Mouse (Mus musculus): ENCODE results near the gene C87436. TPM values are rescaled to one million over a fixed set of nuclear protein-coding genes. Genes with fewer than 3 reads are reported as not detected.

C87436 gene
- polyA plus RNA-seq, 1 experiment from 2014 or later: 22.4 TPM

GRCm38 (mm10) chr6:86400972-86401371 is 37.2 kb upstream of the C87436 start:
- Histone ChIP-seq H3K9me3 (no peaks in the 10 kb centered on the region), H3K36me3 (no peaks in the 10 kb centered on the region), H3K27me3 (peaks cover 9% of the 10 kb centered on the region; the same call in 1 of the 2 replicates), H3K4me2 (peak overlapping the region; percentile 32), H3K4me3 (0 out of 2 replicates have a peak overlapping the region, but pooled peaks have one; percentile 2), H3K27ac (replicated peaks) (no peak overlapping the region), H3K4me1 (replicated peaks) (peaks cover 16% of the 10 kb centered on the region), H3K9ac (0 out of 2 replicates have a peak overlapping the region, but pooled peaks have one; percentile 0)
- no peak for ATAC-seq (ENCODE audit: low read depth)
- WGBS: 8% methylated on average over 9 of the region's 9 CpGs

- H3K36me3 ChIP-seq: no peaks in the 10 kb centered on the region
- H3K4me2 ChIP-seq: peak overlapping the region; percentile 55
- peaks cover 9% of the 10 kb centered on the region; the same call in 1 of the 2 replicates for H3K27me3 ChIP-seq
- H3K27ac ChIP-seq (replicated peaks): no peak overlapping the region
- no peak for ATAC-seq (ENCODE audit: low read depth)
- peak overlapping the region; percentile 56; the same call in 1 of the 2 replicates for H3K9ac ChIP-seq
- H3K4me1 ChIP-seq (replicated peaks): peaks cover 24% of the 10 kb centered on the region
- no peaks in the 10 kb centered on the region for H3K9me3 ChIP-seq
- peak overlapping the region; percentile 87 for H3K4me3 ChIP-seq
- 40% methylated on average over 12 of the region's 12 CpGs for WGBS
These were observed 35.2 kb upstream of the C87436 start for GRCm38 (mm10) chr6:86402681-86403607.

- peak overlapping the region; percentile 100 for H3K27ac ChIP-seq (replicated peaks)
- ATAC-seq (ENCODE audit: low read depth): peak; percentile 70
- under 1% methylated on average over 15 of the region's 15 CpGs for WGBS
- peak overlapping the region; percentile 87 for H3K4me3 ChIP-seq
- no peaks in the 10 kb centered on the region for H3K36me3 ChIP-seq
- H3K4me1 ChIP-seq (replicated peaks): peaks cover 31% of the 10 kb centered on the region
- no peaks in the 10 kb centered on the region for H3K9me3 ChIP-seq
- H3K4me2 ChIP-seq: peak overlapping the region; percentile 55
- H3K27me3 ChIP-seq: peaks cover 5% of the 10 kb centered on the region; the same call in 1 of the 2 replicates
- peak overlapping the region; percentile 99 for H3K9ac ChIP-seq
These were observed 34.5 kb upstream of the C87436 start for GRCm38 (mm10) chr6:86403728-86404099.

- Histone ChIP-seq H3K9ac (peak within 1 kb of the TSS; percentile 99), H3K4me2 (peak within 1 kb of the TSS; percentile 83), H3K27me3 (no peaks in the 10 kb centered on the region), H3K4me3 (peak within 1 kb of the TSS; percentile 87), H3K27ac (replicated peaks) (peak within 1 kb of the TSS; percentile 100), H3K36me3 (no peaks in the 10 kb centered on the region), H3K4me1 (replicated peaks) (peaks cover 36% of the 10 kb centered on the region), H3K9me3 (no peaks in the 10 kb centered on the region)
- ATAC-seq (ENCODE audit: low read depth): peak; percentile 97
- WGBS: under 1% methylated on average over 62 of the region's 62 CpGs
These were observed 33.9 kb upstream of the C87436 start, which contains the start of gene Tia1 for GRCm38 (mm10) chr6:86404100-86404861. Tia1 (plus strand) TSS chr6:86404219.

GRCm38 (mm10) chr6:86404996-86405395 is 33.2 kb upstream of the C87436 start:
- Histone ChIP-seq H3K4me2 (peak overlapping the region; percentile 83), H3K9me3 (no peaks in the 10 kb centered on the region), H3K4me3 (peak overlapping the region; percentile 87), H3K36me3 (no peaks in the 10 kb centered on the region), H3K9ac (peak overlapping the region; percentile 99), H3K4me1 (replicated peaks) (peaks cover 43% of the 10 kb centered on the region), H3K27me3 (no peaks in the 10 kb centered on the region), H3K27ac (replicated peaks) (peak overlapping the region; percentile 100)
- ATAC-seq (ENCODE audit: low read depth): no peak
- under 1% methylated on average over 11 of the region's 11 CpGs for WGBS

- peak overlapping the region; percentile 83 for H3K4me2 ChIP-seq
- H3K4me3 ChIP-seq: peak overlapping the region; percentile 87
- H3K27me3 ChIP-seq: no peaks in the 10 kb centered on the region
- H3K4me1 ChIP-seq (replicated peaks): peaks cover 52% of the 10 kb centered on the region
- H3K9ac ChIP-seq: peak overlapping the region; percentile 64
- no peaks in the 10 kb centered on the region for H3K36me3 ChIP-seq
- H3K27ac ChIP-seq (replicated peaks): no peak overlapping the region
- no peaks in the 10 kb centered on the region for H3K9me3 ChIP-seq
- ATAC-seq (ENCODE audit: low read depth): no peak
These were observed 31.9 kb upstream of the C87436 start for GRCm38 (mm10) chr6:86406306-86406705.

GRCm38 (mm10) chr6:86418711-86419110 is 19.5 kb upstream of the C87436 start:
- Histone ChIP-seq H3K4me1 (replicated peaks) (no peaks in the 10 kb centered on the region), H3K27me3 (no peaks in the 10 kb centered on the region), H3K9ac (no peak overlapping the region), H3K4me3 (no peak overlapping the region), H3K4me2 (no peak overlapping the region), H3K9me3 (no peaks in the 10 kb centered on the region), H3K36me3 (peaks cover 87% of the 10 kb centered on the region), H3K27ac (replicated peaks) (no peak overlapping the region)
- 92% methylated on average over 6 of the region's 6 CpGs for WGBS
- no peak for ATAC-seq (ENCODE audit: low read depth)

GRCm38 (mm10) chr6:86419239-86419638 is 18.9 kb upstream of the C87436 start:
- H3K27ac ChIP-seq (replicated peaks): no peak overlapping the region
- peaks cover 85% of the 10 kb centered on the region for H3K36me3 ChIP-seq
- H3K4me3 ChIP-seq: no peak overlapping the region
- ATAC-seq (ENCODE audit: low read depth): no peak
- 93% methylated on average over 3 of the region's 3 CpGs for WGBS
- H3K4me2 ChIP-seq: no peak overlapping the region
- H3K27me3 ChIP-seq: no peaks in the 10 kb centered on the region
- no peak overlapping the region for H3K9ac ChIP-seq
- H3K9me3 ChIP-seq: no peaks in the 10 kb centered on the region
- H3K4me1 ChIP-seq (replicated peaks): no peaks in the 10 kb centered on the region

GRCm38 (mm10) chr6:86420491-86420890 is 17.7 kb upstream of the C87436 start:
- WGBS: 79% methylated on average over 6 of the region's 6 CpGs
- Histone ChIP-seq H3K4me3 (no peak overlapping the region), H3K27me3 (no peaks in the 10 kb centered on the region), H3K4me2 (no peak overlapping the region), H3K36me3 (peaks cover 86% of the 10 kb centered on the region), H3K9ac (no peak overlapping the region), H3K9me3 (no peaks in the 10 kb centered on the region), H3K4me1 (replicated peaks) (no peaks in the 10 kb centered on the region), H3K27ac (replicated peaks) (no peak overlapping the region)
- ATAC-seq (ENCODE audit: low read depth): no peak

GRCm38 (mm10) chr6:86426358-86426757 is 11.8 kb upstream of the C87436 start, which contains the start of gene Gm44790:
Gm44790 (plus strand) TSS chr6:86426658.
- H3K4me1 ChIP-seq (replicated peaks): no peaks in the 10 kb centered on the region
- no peak for ATAC-seq (ENCODE audit: low read depth)
- no peaks in the 10 kb centered on the region for H3K9me3 ChIP-seq
- 100% methylated on average over 1 of the region's 1 CpGs for WGBS
- no peak within 1 kb of the TSS for H3K9ac ChIP-seq
- no peak within 1 kb of the TSS for H3K4me3 ChIP-seq
- H3K27me3 ChIP-seq: no peaks in the 10 kb centered on the region
- no peak within 1 kb of the TSS for H3K27ac ChIP-seq (replicated peaks)
- H3K4me2 ChIP-seq: no peak within 1 kb of the TSS
- H3K36me3 ChIP-seq: peaks cover 85% of the 10 kb centered on the region

GRCm38 (mm10) chr6:86431531-86431930 is 6.6 kb upstream of the C87436 start:
- Histone ChIP-seq H3K27me3 (no peaks in the 10 kb centered on the region), H3K9me3 (no peaks in the 10 kb centered on the region), H3K36me3 (peaks cover 92% of the 10 kb centered on the region), H3K4me2 (no peak overlapping the region), H3K4me3 (no peak overlapping the region), H3K4me1 (replicated peaks) (no peaks in the 10 kb centered on the region), H3K9ac (no peak overlapping the region), H3K27ac (replicated peaks) (no peak overlapping the region)
- WGBS: 94% methylated on average over 3 of the region's 3 CpGs
- ATAC-seq (ENCODE audit: low read depth): no peak

GRCm38 (mm10) chr6:86433696-86434095 is 4.5 kb upstream of the C87436 start:
- Histone ChIP-seq H3K9me3 (no peaks in the 10 kb centered on the region), H3K27ac (replicated peaks) (no peak overlapping the region), H3K4me3 (no peak overlapping the region), H3K36me3 (peaks cover 73% of the 10 kb centered on the region), H3K4me1 (replicated peaks) (peaks cover 8% of the 10 kb centered on the region), H3K9ac (no peak overlapping the region), H3K4me2 (no peak overlapping the region), H3K27me3 (no peaks in the 10 kb centered on the region)
- 88% methylated on average over 1 of the region's 1 CpGs for WGBS
- no peak for ATAC-seq (ENCODE audit: low read depth)
